Mouse (Mus musculus) bone marrow, adult 2 months (tissue): ENCODE measurements around the gene Pus7l.

Experiments used
- CTCF ChIP-seq: fragments of 200-500 bp; IDR thresholded peaks from 2 replicates; pipeline ENCODE4 v1.5.1; 2011; ENCODE audit warnings: low read length, control low read depth; ENCODE audit not compliant: control insufficient read depth, insufficient read depth
- POLR2A ChIP-seq: fragments of 200-500 bp; IDR thresholded peaks from 2 replicates; pipeline ENCODE4 v1.6.1; 2011; ENCODE audit warnings: low read depth, mild to moderate bottlenecking, control low read depth, low read length, borderline replicate concordance; ENCODE audit not compliant: control insufficient read depth

DNA sequence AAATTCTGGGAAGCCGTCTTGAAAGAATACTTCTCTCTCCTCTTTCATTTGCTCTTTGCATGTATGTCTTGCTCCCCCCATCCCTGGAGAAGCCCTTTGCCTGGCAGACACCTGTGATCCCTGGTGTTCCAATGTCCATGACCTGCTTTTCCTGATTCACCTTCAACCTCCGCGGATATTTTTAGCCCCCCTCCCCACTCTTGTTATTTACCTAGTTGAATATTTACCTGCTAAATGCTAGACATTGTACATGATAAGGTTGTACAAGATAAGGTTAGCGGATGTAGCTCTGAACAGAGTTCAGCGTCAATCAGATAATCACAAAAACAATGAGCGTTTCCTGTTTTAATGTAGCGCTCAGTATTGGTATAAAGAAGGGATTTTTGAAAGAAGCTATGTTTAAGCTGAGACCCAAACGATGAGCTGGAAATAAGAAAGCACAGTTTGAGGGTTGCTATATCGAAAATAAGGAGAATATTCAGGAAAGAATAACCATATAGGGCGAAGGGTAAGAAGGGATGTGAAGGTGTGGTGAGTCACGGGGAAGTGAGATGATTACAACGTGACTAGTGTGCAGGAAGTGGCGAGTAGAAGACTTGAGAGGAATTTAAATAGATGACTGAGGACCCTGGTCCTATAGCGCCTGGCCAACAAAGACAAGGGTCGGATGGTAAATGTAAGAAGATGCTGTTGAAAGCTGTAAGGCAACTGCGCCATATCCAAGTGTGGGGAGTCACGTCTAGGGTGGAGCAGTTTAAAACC is 15.7 kb upstream of the Pus7l start:
- TF ChIP-seq CTCF (no peak), POLR2A (no peak)
